Comparison of ENCODE assay signal across 25 mouse cellular contexts in genomic region chr10:118169212-118169611, GRCm38 (mm10). TPM values are rescaled to one million over a fixed set of nuclear protein-coding genes. Genes with fewer than 3 reads are reported as not detected.
DNase-seq lines count a peak whose midpoint lies in the region; ATAC-seq and TF ChIP-seq lines count a peak whose summit lies in the region.
"Had no signal": no experiment of that assay in that cellular context is flagged by ENCODE, and none has a peak within 500 bp of the region (broad histone marks: within the 10 kb centered on the region; RNA-seq: fewer than 3 reads in every experiment).

No protein-coding gene starts in this region.

- H3K4me3 ChIP-seq in hindbrain, embryonic 11.5 days (ENCODE audit: low read depth, low read length), result no peak overlapping the region
- H3K4me3 ChIP-seq in hindbrain, postnatal 0 days (ENCODE audit: low read length), result no peak overlapping the region
- H3K4me3 ChIP-seq: embryonic facial prominence, embryonic 10.5 days; gastrocnemius, adult 2 months; heart, embryonic 13.5 days had no signal

- no peaks in the 10 kb centered on the region for H3K36me3 ChIP-seq in hindbrain, embryonic 11.5 days (ENCODE audit: control insufficient read depth, insufficient read depth, low read length)
- peaks cover 12% of the 10 kb centered on the region; the same call in 1 of the 2 replicates for H3K36me3 ChIP-seq in hindbrain, postnatal 0 days (ENCODE audit: insufficient read depth, low read length)

- H3K4me2 ChIP-seq in hindbrain, embryonic 11.5 days (replicated peaks; ENCODE audit: low read depth, low read length), result no peak overlapping the region
- H3K4me2 ChIP-seq in hindbrain, postnatal 0 days (ENCODE audit: low read depth, low read length), result no peak overlapping the region
- H3K4me2 ChIP-seq: heart, embryonic 13.5 days had no signal

- H3K27ac ChIP-seq in hindbrain, embryonic 11.5 days (ENCODE audit: low read depth, low read length), result no peak overlapping the region
- no peak overlapping the region for H3K27ac ChIP-seq in hindbrain, postnatal 0 days
- H3K27ac ChIP-seq: embryonic facial prominence, embryonic 10.5 days; gastrocnemius, adult 2 months; heart, embryonic 13.5 days had no signal

- DNase-seq in hindbrain, embryonic 11.5 days (ENCODE audit: low spot score), result peak; percentile 5
- no peak for DNase-seq in hindbrain, postnatal 0 days (ENCODE audit: low spot score)
- DNase-seq in ES-CJ7 (ENCODE audit: low read depth, low spot score) (peak; percentile 87), MN1 (ENCODE audit: low spot score) (no peak)
- peak; percentile 13 for DNase-seq in embryo, embryonic 10 days (ENCODE audit: low spot score)
- DNase-seq in mesoderm, embryonic 11.5 days (ENCODE audit: low read depth, low spot score), result peak; percentile 56
- no peak for DNase-seq in cerebellum, adult 11-12 months
- DNase-seq: adrenal gland, adult 2 months; adrenal gland, postnatal 25 days; cerebellum, adult 2 months; cerebellum, postnatal 10 days; gastrocnemius, adult 2 months; gastrocnemius, postnatal 25 days; heart, adult 11 months; kidney, adult 18-20 months had no signal

- 55% methylated on average over 12 of the region's 12 CpGs for WGBS in hindbrain, embryonic 11.5 days
- 54% methylated on average over 12 of the region's 12 CpGs for WGBS in hindbrain, postnatal 0 days

- no peak overlapping the region for H3K9ac ChIP-seq in hindbrain, embryonic 11.5 days (ENCODE audit: low read depth, low read length)
- no peak overlapping the region for H3K9ac ChIP-seq in hindbrain, postnatal 0 days (replicated peaks; ENCODE audit: low read length)
- H3K9ac ChIP-seq: heart, embryonic 13.5 days had no signal

- ATAC-seq in hindbrain, embryonic 11.5 days (ENCODE audit: low FRiP score), result no peak
- ATAC-seq in hindbrain, postnatal 0 days, result no peak
- ATAC-seq: forebrain, embryonic 14.5 days; hindbrain, embryonic 16.5 days had no signal

- no peaks in the 10 kb centered on the region for H3K4me1 ChIP-seq in hindbrain, embryonic 11.5 days (replicated peaks; ENCODE audit: control insufficient read depth, insufficient read depth, low read length)
- no peaks in the 10 kb centered on the region for H3K4me1 ChIP-seq in hindbrain, postnatal 0 days (ENCODE audit: insufficient read depth, low read length)
- H3K4me1 ChIP-seq: heart, embryonic 13.5 days had no signal

- no peaks in the 10 kb centered on the region for H3K27me3 ChIP-seq in hindbrain, embryonic 11.5 days (ENCODE audit: control insufficient read depth, insufficient read depth, low read length)
- no peaks in the 10 kb centered on the region for H3K27me3 ChIP-seq in hindbrain, postnatal 0 days (ENCODE audit: insufficient read depth, low read length)
- H3K27me3 ChIP-seq: heart, embryonic 13.5 days had no signal

- no peaks in the 10 kb centered on the region for H3K9me3 ChIP-seq in hindbrain, embryonic 11.5 days (ENCODE audit: control insufficient read depth, low read length)
- no peaks in the 10 kb centered on the region for H3K9me3 ChIP-seq in hindbrain, postnatal 0 days (ENCODE audit: low read length)
- H3K9me3 ChIP-seq: embryonic facial prominence, embryonic 10.5 days; G1E; heart, embryonic 13.5 days had no signal

- no peak for TF ChIP-seq CTCF in hindbrain, postnatal 0 days (IDR thresholded peaks at IDR 0.05; ENCODE audit: low read depth)

RNA-seq across cellular contexts. Expression of gene Mdm1, which starts 27.6 kb away (rescaled TPM):
- polyA plus RNA-seq in hindbrain, embryonic 11.5 days (2014; fragmentation: Nextera tagmentation; extraction: Ambion mirVana), result 57.3 and 62.2 TPM in 2 replicates
- 26.4 and 31.0 TPM in 2 replicates for total RNA-seq in hindbrain, postnatal 0 days (2014; rRNA removed)
- 23.0 and 25.1 TPM in 2 replicates for polyA plus RNA-seq in hindbrain, postnatal 0 days (2015; fragmentation: Nextera tagmentation; extraction: Ambion mirVana)

RNA-seq across cellular contexts. Expression of gene Il22, which starts 35.5 kb away (rescaled TPM):
- not detected in 2 replicates for polyA plus RNA-seq in hindbrain, embryonic 11.5 days (2014; fragmentation: Nextera tagmentation; extraction: Ambion mirVana)
- not detected in 2 replicates for total RNA-seq in hindbrain, postnatal 0 days (2014; rRNA removed)
- polyA plus RNA-seq in hindbrain, postnatal 0 days (2015; fragmentation: Nextera tagmentation; extraction: Ambion mirVana), result 2.0 and 2.9 TPM in 2 replicates
- total RNA-seq: adrenal gland, adult 2 months; adrenal gland, postnatal 25 days; G1E; gastrocnemius, adult 2 months; gastrocnemius, postnatal 25 days; hematopoietic stem cell, adult 5-6 weeks had no signal
- polyA plus RNA-seq: adrenal gland, adult 2 months; C2C12; embryonic facial prominence, embryonic 10.5 days; embryonic facial prominence, embryonic 14.5 days; forebrain, embryonic 14.5 days; G1E; heart, embryonic 13.5 days; heart, postnatal 0 days; intestine, embryonic 14.5 days had no signal

Comparison
In these comparisons a context has a peak if more than half of its experiments do, and no peak if none do; other contexts are left out.
1. DNase-seq: peak in hindbrain, embryonic 11.5 days (single experiment), ES-CJ7 (single experiment), embryo, embryonic 10 days (single experiment) and mesoderm, embryonic 11.5 days (single experiment); none in hindbrain, postnatal 0 days (single experiment), cerebellum, adult 11-12 months (single experiment) and MN1 (single experiment).